Mouse (Mus musculus): ENCODE results near the gene Actl6b. TPM values are rescaled to one million over a fixed set of nuclear protein-coding genes. Genes with fewer than 3 reads are reported as not detected.
A peak's percentile ranks its signal among the peaks of the same experiment; 100 is the strongest.

Gene Actl6b
- polyA plus RNA-seq, 1 experiment from 2014 or later = not detected

DNA sequence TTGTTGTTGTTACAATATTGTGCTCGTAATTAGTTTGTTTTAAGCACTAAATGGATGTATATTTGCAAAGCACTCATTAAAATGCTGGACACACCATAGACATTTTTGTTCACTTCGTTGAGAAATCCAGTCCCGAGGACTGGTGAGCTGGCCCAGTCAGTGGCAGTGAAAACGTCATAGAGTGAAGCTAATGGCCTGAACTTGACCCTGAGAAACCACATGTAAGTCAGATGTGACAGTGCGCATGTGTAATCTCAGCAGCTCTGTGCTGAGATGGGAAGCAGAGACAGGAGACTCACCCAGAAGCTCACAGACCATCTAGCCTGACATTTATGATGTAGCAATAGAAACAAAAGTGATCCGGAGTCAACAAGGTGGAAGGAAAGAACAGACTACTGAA is 8.4 kb upstream of the Actl6b start:
- Histone ChIP-seq H3K36me3 (replicated peaks; ENCODE audit: insufficient read depth, low read length) (no peaks in the 10 kb centered on the region), H3K27ac (ENCODE audit: low read depth) (no peak overlapping the region), H3K4me3 (ENCODE audit: low read depth, low read length) (no peak overlapping the region), H3K4me2 (ENCODE audit: low read depth, low read length) (no peak overlapping the region), H3K4me1 (ENCODE audit: insufficient read depth) (no peaks in the 10 kb centered on the region), H3K27me3 (ENCODE audit: insufficient read depth, low read length) (no peaks in the 10 kb centered on the region), H3K9ac (replicated peaks) (no peak overlapping the region), H3K9me3 (ENCODE audit: low read length) (no peaks in the 10 kb centered on the region)
- 68% methylated on average over 6 of the region's 6 CpGs for WGBS (ENCODE audit: insufficient replicate concordance)
- TF ChIP-seq EP300 (IDR thresholded peaks at IDR 0.05; ENCODE audit: low read depth) (no peak), CTCF (IDR thresholded peaks at IDR 0.05; ENCODE audit: low read depth) (no peak)
- DNase-seq (no peak), ATAC-seq (no peak)

DNA sequence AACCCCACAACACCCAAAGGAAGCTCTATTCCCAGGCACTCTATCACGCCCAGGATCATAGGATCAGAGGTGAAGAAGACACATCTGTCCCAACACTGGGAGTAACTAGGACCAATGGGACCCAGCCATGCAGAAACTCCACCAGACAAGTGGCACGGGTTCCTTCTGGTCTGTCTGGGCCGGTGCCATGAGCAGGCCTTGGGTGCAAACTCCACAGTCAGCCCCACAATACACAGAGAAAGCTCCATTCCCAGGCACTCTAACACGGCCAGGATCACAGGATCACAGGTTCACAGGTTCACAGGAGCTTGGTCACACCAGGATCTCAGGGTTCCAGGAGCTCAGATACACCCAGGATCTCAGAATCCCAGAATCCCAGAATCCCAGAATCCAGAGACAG is 7.7 kb upstream of the Actl6b start:
- Histone ChIP-seq H3K27me3 (ENCODE audit: insufficient read depth, low read length) (no peaks in the 10 kb centered on the region), H3K4me2 (ENCODE audit: low read depth, low read length) (no peak overlapping the region), H3K36me3 (replicated peaks; ENCODE audit: insufficient read depth, low read length) (no peaks in the 10 kb centered on the region), H3K27ac (ENCODE audit: low read depth) (no peak overlapping the region), H3K4me3 (ENCODE audit: low read depth, low read length) (no peak overlapping the region), H3K9me3 (ENCODE audit: low read length) (no peaks in the 10 kb centered on the region), H3K4me1 (ENCODE audit: insufficient read depth) (no peaks in the 10 kb centered on the region), H3K9ac (replicated peaks) (no peak overlapping the region)
- no peak for DNase-seq
- 71% methylated on average over 4 of the region's 4 CpGs for WGBS (ENCODE audit: insufficient replicate concordance)
- ATAC-seq = no peak
- no peak for TF ChIP-seq EP300 (IDR thresholded peaks at IDR 0.05; ENCODE audit: low read depth)
- TF ChIP-seq CTCF (IDR thresholded peaks at IDR 0.05; ENCODE audit: low read depth) = no peak

DNA sequence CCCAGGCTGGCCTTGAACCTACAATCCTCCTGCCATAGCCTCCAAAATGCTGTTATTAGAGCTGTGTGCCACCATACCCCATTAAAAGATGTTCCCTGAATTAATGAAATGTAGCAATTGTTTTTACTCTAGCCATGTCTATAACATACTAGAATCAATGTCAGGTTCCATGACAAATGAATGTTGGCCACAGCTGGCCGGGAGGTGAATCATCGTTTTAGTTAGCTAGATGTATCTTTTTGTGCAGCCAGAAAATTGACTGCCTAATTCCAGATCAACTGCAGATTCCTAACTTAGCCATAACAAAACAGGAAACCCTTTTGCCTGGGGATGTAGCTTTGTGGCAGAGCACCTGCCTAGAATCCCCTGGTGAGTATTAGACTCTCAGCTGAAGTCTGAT is 3.5 kb upstream of the Actl6b start:
- Histone ChIP-seq H3K4me2 (ENCODE audit: low read depth, low read length) (no peak overlapping the region), H3K9ac (replicated peaks) (no peak overlapping the region), H3K27ac (ENCODE audit: low read depth) (no peak overlapping the region), H3K4me1 (ENCODE audit: insufficient read depth) (peaks cover 8% of the 10 kb centered on the region), H3K36me3 (replicated peaks; ENCODE audit: insufficient read depth, low read length) (no peaks in the 10 kb centered on the region), H3K4me3 (ENCODE audit: low read depth, low read length) (no peak overlapping the region), H3K27me3 (ENCODE audit: insufficient read depth, low read length) (peaks cover 17% of the 10 kb centered on the region), H3K9me3 (ENCODE audit: low read length) (no peaks in the 10 kb centered on the region)
- WGBS (ENCODE audit: insufficient replicate concordance) = 80% methylated on average over 2 of the region's 2 CpGs
- TF ChIP-seq CTCF (IDR thresholded peaks at IDR 0.05; ENCODE audit: low read depth) (no peak), EP300 (IDR thresholded peaks at IDR 0.05; ENCODE audit: low read depth) (no peak)
- ATAC-seq (no peak), DNase-seq (no peak)

DNA sequence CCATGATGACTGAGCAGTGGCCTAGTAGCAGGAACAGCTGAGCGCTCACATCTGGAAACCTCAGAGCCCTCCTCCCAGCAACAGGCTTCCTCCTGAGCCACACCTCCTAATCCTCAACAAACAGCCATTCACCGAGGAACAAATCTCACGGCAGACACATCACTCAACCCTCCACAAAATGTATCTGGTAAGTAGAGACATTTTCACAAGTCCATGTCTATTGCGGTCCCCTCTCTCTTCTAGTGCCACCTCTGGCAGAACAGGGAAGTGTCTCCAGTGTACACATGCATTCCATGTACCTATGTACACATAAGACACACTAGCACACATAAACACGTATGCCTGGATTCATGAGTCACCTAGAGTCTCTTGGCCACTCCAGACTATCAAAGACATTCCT is 2.2 kb upstream of the Actl6b start:
- TF ChIP-seq CTCF (IDR thresholded peaks at IDR 0.05; ENCODE audit: low read depth) = peak; percentile 52
- no peak for TF ChIP-seq EP300 (IDR thresholded peaks at IDR 0.05; ENCODE audit: low read depth)
- no peak overlapping the region for H3K9ac ChIP-seq (replicated peaks)
- no peak for ATAC-seq

DNA sequence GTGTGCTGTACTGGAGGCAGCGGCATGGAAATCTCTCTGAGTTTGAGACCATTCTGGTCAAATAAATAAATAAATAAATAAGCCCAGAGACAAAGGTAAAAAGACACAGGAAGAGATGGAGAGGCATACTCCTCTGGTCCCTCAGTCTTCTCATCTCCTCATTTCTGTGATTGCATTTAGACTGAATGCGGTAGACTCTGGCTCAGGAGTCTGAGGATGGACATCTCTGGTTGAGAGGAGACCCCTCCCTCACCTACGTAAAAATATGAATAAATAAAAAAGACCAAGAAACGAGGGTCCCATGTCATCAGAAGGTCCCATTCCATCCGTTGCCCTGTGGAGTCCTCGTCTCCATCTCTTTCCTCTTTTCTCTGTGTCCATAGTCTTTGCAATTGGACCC is 317 bp upstream of the Actl6b start:
- H3K4me1 ChIP-seq (ENCODE audit: insufficient read depth) = peaks cover 8% of the 10 kb centered on the region
- 27% methylated on average over 6 of the region's 6 CpGs for WGBS (ENCODE audit: insufficient replicate concordance)
- no peak overlapping the region for H3K27ac ChIP-seq (ENCODE audit: low read depth)
- no peaks in the 10 kb centered on the region for H3K9me3 ChIP-seq (ENCODE audit: low read length)
- no peak overlapping the region for H3K4me3 ChIP-seq (ENCODE audit: low read depth, low read length)
- TF ChIP-seq CTCF (IDR thresholded peaks at IDR 0.05; ENCODE audit: low read depth) (no peak), EP300 (IDR thresholded peaks at IDR 0.05; ENCODE audit: low read depth) (no peak)
- ATAC-seq = no peak
- H3K27me3 ChIP-seq (ENCODE audit: insufficient read depth, low read length) = peaks cover 20% of the 10 kb centered on the region
- peak overlapping the region; percentile 47; the same call in 1 of the 2 replicates for H3K4me2 ChIP-seq (ENCODE audit: low read depth, low read length)
- no peak overlapping the region for H3K9ac ChIP-seq (replicated peaks)
- H3K36me3 ChIP-seq (replicated peaks; ENCODE audit: insufficient read depth, low read length) = no peaks in the 10 kb centered on the region
- no peak for DNase-seq

More for the DNA sequence above, 2.2 kb upstream of the Actl6b start:
- Histone ChIP-seq H3K4me1 (ENCODE audit: insufficient read depth) (peaks cover 8% of the 10 kb centered on the region), H3K27ac (ENCODE audit: low read depth) (no peak overlapping the region), H3K4me2 (ENCODE audit: low read depth, low read length) (no peak overlapping the region), H3K9me3 (ENCODE audit: low read length) (no peaks in the 10 kb centered on the region), H3K4me3 (ENCODE audit: low read depth, low read length) (no peak overlapping the region), H3K27me3 (ENCODE audit: insufficient read depth, low read length) (peaks cover 20% of the 10 kb centered on the region), H3K36me3 (replicated peaks; ENCODE audit: insufficient read depth, low read length) (no peaks in the 10 kb centered on the region)
- WGBS (ENCODE audit: insufficient replicate concordance) = 55% methylated on average over 5 of the region's 5 CpGs
- no peak for DNase-seq

DNA sequence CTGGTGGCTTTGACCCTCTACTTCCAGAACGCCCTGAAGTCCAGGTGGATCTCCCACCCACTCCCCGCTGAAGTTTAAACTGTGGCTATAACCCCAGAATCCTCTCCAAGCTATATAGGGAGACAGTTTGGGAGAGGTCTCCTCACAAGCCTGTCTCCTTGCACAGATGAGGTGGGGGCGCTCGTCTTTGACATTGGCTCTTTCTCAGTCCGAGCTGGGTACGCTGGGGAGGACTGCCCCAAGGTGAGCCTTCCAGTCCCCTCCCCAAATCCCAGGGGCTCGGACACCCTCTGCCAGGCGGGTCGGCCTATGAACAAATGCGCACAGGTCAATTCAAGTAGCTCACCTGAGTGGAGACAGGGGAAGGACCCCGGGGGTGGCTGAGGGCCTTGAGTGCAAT is 581 bp downstream of the Actl6b start:
- WGBS (ENCODE audit: insufficient replicate concordance) = 49% methylated on average over 11 of the region's 11 CpGs
- no peak for TF ChIP-seq CTCF (IDR thresholded peaks at IDR 0.05; ENCODE audit: low read depth)
- TF ChIP-seq EP300 (IDR thresholded peaks at IDR 0.05; ENCODE audit: low read depth) = no peak
- Histone ChIP-seq H3K4me1 (ENCODE audit: insufficient read depth) (peaks cover 8% of the 10 kb centered on the region), H3K36me3 (replicated peaks; ENCODE audit: insufficient read depth, low read length) (no peaks in the 10 kb centered on the region), H3K9ac (replicated peaks) (no peak overlapping the region), H3K4me2 (ENCODE audit: low read depth, low read length) (peak overlapping the region; percentile 26; the same call in 1 of the 2 replicates), H3K4me3 (ENCODE audit: low read depth, low read length) (no peak overlapping the region), H3K27me3 (ENCODE audit: insufficient read depth, low read length) (peaks cover 20% of the 10 kb centered on the region), H3K27ac (ENCODE audit: low read depth) (no peak overlapping the region), H3K9me3 (ENCODE audit: low read length) (no peaks in the 10 kb centered on the region)
- ATAC-seq (no peak), DNase-seq (no peak)

DNA sequence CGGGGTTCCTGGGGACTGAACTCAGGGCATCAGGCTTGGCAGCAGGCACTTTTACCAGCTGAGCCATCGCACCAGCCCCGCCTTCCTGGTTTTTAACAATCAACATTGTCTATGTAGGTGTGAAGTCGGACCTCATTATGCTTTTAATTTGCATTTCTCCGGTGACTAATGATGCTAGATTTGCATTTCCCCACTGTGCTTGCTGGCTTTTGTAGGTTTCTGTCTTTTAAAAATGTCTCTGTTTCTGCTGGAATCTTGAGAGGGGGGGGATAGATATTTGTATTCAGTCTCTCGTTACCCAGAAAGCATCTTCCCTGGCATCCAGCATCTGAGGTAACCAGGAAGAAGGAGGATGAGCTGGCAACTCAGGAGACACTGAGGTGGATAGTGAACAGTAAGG is 8.2 kb downstream of the Actl6b start:
- whole genome bisulfite sequencing (ENCODE audit: insufficient replicate concordance) = 70% methylated on average over 6 of the region's 6 CpGs
- H3K27ac ChIP-seq (ENCODE audit: low read depth) = no peak overlapping the region
- no peak for ATAC-seq
- no peak overlapping the region for H3K4me2 ChIP-seq (ENCODE audit: low read depth, low read length)
- no peaks in the 10 kb centered on the region for H3K9me3 ChIP-seq (ENCODE audit: low read length)
- no peaks in the 10 kb centered on the region for H3K36me3 ChIP-seq (replicated peaks; ENCODE audit: insufficient read depth, low read length)
- H3K4me1 ChIP-seq (ENCODE audit: insufficient read depth) = no peaks in the 10 kb centered on the region
- H3K27me3 ChIP-seq (ENCODE audit: insufficient read depth, low read length) = peaks cover 4% of the 10 kb centered on the region; the same call in 1 of the 2 replicates
- no peak overlapping the region for H3K4me3 ChIP-seq (ENCODE audit: low read depth, low read length)
- no peak for TF ChIP-seq CTCF (IDR thresholded peaks at IDR 0.05; ENCODE audit: low read depth)
- TF ChIP-seq EP300 (IDR thresholded peaks at IDR 0.05; ENCODE audit: low read depth) = no peak
- no peak overlapping the region for H3K9ac ChIP-seq (replicated peaks)
- no peak for DNase-seq
